Mouse (Mus musculus): ENCODE results near the gene Jmjd8. TPM values are rescaled to one million over a fixed set of nuclear protein-coding genes. Genes with fewer than 3 reads are reported as not detected.

The Jmjd8 gene
- polyA plus RNA-seq, 2 experiments from 2014 or later, result 22.2 to 42.8 TPM

- peak; percentile 21 for ATAC-seq
Measured at GRCm38 (mm10) chr17:25833291-25833663, 4.6 kb downstream of the Jmjd8 start, which contains the start of gene Stub1. Gene Stub1, minus strand, starts transcription at chr17:25833404.

GRCm38 (mm10) chr17:25833961-25834594, 5.4 kb downstream of the Jmjd8 start:
- ATAC-seq, result no peak

- no peak for ATAC-seq
Measured at GRCm38 (mm10) chr17:25834595-25835222, 6.0 kb downstream of the Jmjd8 start.

- ATAC-seq, result no peak
Measured at GRCm38 (mm10) chr17:25835301-25835700, 6.6 kb downstream of the Jmjd8 start.

GRCm38 (mm10) chr17:25835816-25836215, 7.1 kb downstream of the Jmjd8 start:
- ATAC-seq, result no peak

- no peak for ATAC-seq
Measured at GRCm38 (mm10) chr17:25836397-25837075, 7.9 kb downstream of the Jmjd8 start.

- no peak for ATAC-seq
Measured at GRCm38 (mm10) chr17:25837076-25837410, 8.4 kb downstream of the Jmjd8 start, which contains the start of gene Rhbdl1. Gene Rhbdl1, minus strand, starts transcription at chr17:25837295.

GRCm38 (mm10) chr17:25837533-25837932, 8.9 kb downstream of the Jmjd8 start:
- ATAC-seq, result no peak

- no peak for ATAC-seq
Measured at GRCm38 (mm10) chr17:25838904-25839303, 10.2 kb downstream of the Jmjd8 start.

GRCm38 (mm10) chr17:25839455-25840235, 11.0 kb downstream of the Jmjd8 start:
- ATAC-seq, result no peak

- no peak for ATAC-seq
Measured at GRCm38 (mm10) chr17:25840519-25840918, 11.9 kb downstream of the Jmjd8 start.

- ATAC-seq, result no peak
Measured at GRCm38 (mm10) chr17:25841117-25841880, 12.6 kb downstream of the Jmjd8 start, which contains the start of gene Gm20683. Gene Gm20683, minus strand, starts transcription at chr17:25841763.

- no peak for ATAC-seq
Measured at GRCm38 (mm10) chr17:25842509-25842908, 13.8 kb downstream of the Jmjd8 start.

- no peak for ATAC-seq
Measured at GRCm38 (mm10) chr17:25843122-25843521, 14.5 kb downstream of the Jmjd8 start.

- no peak for ATAC-seq
Measured at GRCm38 (mm10) chr17:25843636-25844395, 15.1 kb downstream of the Jmjd8 start.

- ATAC-seq, result peak; percentile 99
Measured at GRCm38 (mm10) chr17:25844396-25844901, 15.8 kb downstream of the Jmjd8 start, which contains the start of gene Rhot2. Gene Rhot2, minus strand, starts transcription at chr17:25844851.

- ATAC-seq, result no peak
Measured at GRCm38 (mm10) chr17:25860229-25860628, 31.6 kb downstream of the Jmjd8 start.

- ATAC-seq, result peak; percentile 99
Measured at GRCm38 (mm10) chr17:25860832-25861703, 32.4 kb downstream of the Jmjd8 start, which contains the start of gene Wdr90. Gene Wdr90, minus strand, starts transcription at chr17:25861501.

GRCm38 (mm10) chr17:25861704-25862612, 33.3 kb downstream of the Jmjd8 start:
- peak; percentile 9 for ATAC-seq
